Mouse (Mus musculus): ENCODE results near the gene Trcg1. TPM values are rescaled to one million over a fixed set of nuclear protein-coding genes. Genes with fewer than 3 reads are reported as not detected.

The Trcg1 gene
- polyA plus RNA-seq (2015; fragmentation: Nextera tagmentation; extraction: Ambion mirVana) = not detected in 2 replicates

GRCm38 (mm10) chr9:57236256-57236655, at the start of gene Trcg1:
Gene Trcg1, plus strand, starts transcription at chr9:57236556.

GRCm38 (mm10) chr9:57261913-57262794, 25.8 kb downstream of the Trcg1 start, which contains the start of gene 1700017B05Rik:
Gene 1700017B05Rik, minus strand, starts transcription at chr9:57262612.

Other genes with a start within 250 kb of the Trcg1 start
- 23.3 and 28.3 TPM in 2 replicates for gene Ptpn9, start 241.6 kb upstream of the Trcg1 start, polyA plus RNA-seq (2015; fragmentation: Nextera tagmentation; extraction: Ambion mirVana)
- 10.4 and 14.0 TPM in 2 replicates for gene Sin3a, start 164.5 kb upstream of the Trcg1 start, polyA plus RNA-seq (2015; fragmentation: Nextera tagmentation; extraction: Ambion mirVana)
- 43.0 and 62.1 TPM in 2 replicates for gene Man2c1, start 105.9 kb upstream of the Trcg1 start, polyA plus RNA-seq (2015; fragmentation: Nextera tagmentation; extraction: Ambion mirVana)
- gene Neil1, start 88.3 kb upstream of the Trcg1 start, polyA plus RNA-seq (2015; fragmentation: Nextera tagmentation; extraction: Ambion mirVana) = 5.8 and 10.1 TPM in 2 replicates
- 127 and 149 TPM in 2 replicates for gene Commd4, start 78.2 kb upstream of the Trcg1 start, polyA plus RNA-seq (2015; fragmentation: Nextera tagmentation; extraction: Ambion mirVana)
- 14.2 and 33.5 TPM in 2 replicates for gene 1700017B05Rik, start 26.1 kb downstream of the Trcg1 start, polyA plus RNA-seq (2015; fragmentation: Nextera tagmentation; extraction: Ambion mirVana)
- 17.2 and 29.7 TPM in 2 replicates for gene Ppcdc, start 203.6 kb downstream of the Trcg1 start, polyA plus RNA-seq (2015; fragmentation: Nextera tagmentation; extraction: Ambion mirVana)
- 14.9 and 18.4 TPM in 2 replicates for gene Scamp5, start 231.5 kb downstream of the Trcg1 start, polyA plus RNA-seq (2015; fragmentation: Nextera tagmentation; extraction: Ambion mirVana)